Mouse (Mus musculus) left cerebral cortex, postnatal 10 days (tissue): Measurements from ENCODE around the gene Blcap. TPM values are rescaled to one million over a fixed set of nuclear protein-coding genes. Genes with fewer than 3 reads are reported as not detected.
A peak's percentile ranks its signal among the peaks of the same experiment; 100 is the strongest.

Source experiments
- DNase-seq, 2 experiments: peaks; one replicate each; pipeline ENCODE4 v3.0.0; 2021 to 2022; ENCODE audit warnings: low spot score in 2 of 2, mixed read lengths in 1 of 2; ENCODE audit errors: extremely low spot score in 1 of 2
- intact Hi-C: fragments of 180-260 bp; cut with DNase I; formaldehyde crosslinking; loops from one replicate; pipeline ENCODE4 v1.15.1; 2025
- microRNA-seq: library from miRNA; unstranded; fragments of <30 nt; microRNA quantifications from one replicate; pipeline ENCODE4 v1.2.0, GENCODE M21; 2022
- total RNA-seq, 2 experiments: library from RNA; stranded (reverse); gene quantifications; 2 replicates each; pipeline ENCODE4 v1.2.3; 2021

Blcap gene
- total RNA-seq, 2 experiments from 2014 or later = 136 TPM

DNA sequence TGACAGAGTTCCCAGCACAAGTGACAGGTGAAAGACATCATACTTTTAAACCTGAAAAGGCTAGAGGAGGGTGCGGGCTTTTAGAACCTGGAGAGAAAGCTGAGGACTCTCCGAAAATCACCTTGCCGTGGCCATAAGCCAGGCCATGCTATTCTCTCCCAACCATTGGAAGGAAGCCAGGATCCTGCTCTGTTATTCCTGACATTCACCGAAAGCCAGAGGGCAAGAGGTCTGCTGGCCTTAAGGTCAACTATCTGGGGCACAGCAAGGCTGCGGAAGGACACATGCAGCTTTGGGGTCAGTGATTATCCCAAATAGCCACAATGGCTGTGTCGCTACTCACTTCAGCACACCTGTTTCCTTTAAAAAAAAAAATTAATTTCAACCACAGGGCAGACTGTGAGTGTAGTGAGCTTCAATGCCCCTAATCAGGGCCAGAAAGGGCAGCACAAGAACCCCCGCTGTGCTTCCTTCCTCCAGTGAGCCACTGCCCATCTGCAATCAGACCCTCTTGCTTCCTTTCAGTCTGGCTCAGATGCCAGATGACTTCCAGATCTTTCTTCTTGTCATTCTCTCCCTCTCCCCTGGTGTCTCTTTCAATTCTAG lies 34.5 kb downstream of the Blcap start:
- intact Hi-C loops = no loop called here
- no peak for DNase-seq

DNA sequence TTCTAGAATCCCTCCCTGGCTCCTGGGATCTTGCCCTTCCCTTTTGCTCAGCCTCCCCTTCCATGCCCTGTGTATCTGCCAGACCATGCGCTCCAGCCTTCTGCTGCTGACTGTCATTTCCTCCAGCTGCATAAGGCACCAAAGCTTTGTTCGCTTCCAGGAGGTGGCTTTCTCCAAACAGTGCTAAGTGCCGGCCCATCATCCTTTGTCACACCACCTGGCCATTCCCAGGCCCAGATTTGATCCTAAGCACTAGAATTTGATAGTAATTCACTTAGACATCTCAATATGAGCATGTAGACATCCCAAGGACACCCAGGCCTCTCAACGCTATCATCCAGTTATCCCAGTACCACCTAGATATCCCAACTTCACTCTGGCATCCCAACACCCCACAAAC lies 36.9 kb downstream of the Blcap start:
- intact Hi-C loops = no loop called here
- DNase-seq = no peak

DNA sequence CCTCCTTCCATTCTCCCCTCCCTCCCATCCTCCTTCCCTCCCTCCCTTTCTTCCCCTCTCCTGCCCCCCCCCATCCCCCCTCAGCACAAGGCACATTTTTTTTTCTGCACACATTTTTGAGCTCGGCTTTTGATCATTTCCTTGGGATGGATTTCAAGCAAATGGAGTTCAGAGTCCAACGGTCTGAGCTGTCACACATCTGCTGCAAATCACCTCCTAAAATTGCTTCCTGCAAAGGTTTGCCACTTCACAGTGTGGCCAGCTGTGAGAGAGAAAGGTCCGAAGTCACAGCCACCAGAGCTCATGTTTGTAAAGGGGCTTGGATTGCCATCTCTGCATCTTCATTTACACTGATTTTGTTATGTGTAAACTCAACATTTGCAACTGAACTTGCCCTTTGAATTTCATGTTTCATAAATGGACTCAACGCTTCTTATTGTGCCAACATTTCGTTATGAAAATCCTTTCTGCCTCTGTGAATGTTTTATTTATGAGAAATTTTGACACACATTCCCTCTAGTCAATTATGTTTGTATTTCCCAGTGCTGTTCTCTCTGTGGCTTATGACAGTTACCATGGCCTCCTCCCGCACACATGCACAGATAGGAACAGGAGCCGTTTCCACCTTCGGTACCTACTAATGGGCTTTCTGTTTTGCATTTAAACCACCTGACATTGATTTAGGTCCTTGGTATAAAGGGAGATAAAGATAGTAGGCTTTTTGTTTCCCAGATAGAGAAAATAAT lies 39.2 kb downstream of the Blcap start:
- no peak for DNase-seq
- intact Hi-C loops = no loop called here

DNA sequence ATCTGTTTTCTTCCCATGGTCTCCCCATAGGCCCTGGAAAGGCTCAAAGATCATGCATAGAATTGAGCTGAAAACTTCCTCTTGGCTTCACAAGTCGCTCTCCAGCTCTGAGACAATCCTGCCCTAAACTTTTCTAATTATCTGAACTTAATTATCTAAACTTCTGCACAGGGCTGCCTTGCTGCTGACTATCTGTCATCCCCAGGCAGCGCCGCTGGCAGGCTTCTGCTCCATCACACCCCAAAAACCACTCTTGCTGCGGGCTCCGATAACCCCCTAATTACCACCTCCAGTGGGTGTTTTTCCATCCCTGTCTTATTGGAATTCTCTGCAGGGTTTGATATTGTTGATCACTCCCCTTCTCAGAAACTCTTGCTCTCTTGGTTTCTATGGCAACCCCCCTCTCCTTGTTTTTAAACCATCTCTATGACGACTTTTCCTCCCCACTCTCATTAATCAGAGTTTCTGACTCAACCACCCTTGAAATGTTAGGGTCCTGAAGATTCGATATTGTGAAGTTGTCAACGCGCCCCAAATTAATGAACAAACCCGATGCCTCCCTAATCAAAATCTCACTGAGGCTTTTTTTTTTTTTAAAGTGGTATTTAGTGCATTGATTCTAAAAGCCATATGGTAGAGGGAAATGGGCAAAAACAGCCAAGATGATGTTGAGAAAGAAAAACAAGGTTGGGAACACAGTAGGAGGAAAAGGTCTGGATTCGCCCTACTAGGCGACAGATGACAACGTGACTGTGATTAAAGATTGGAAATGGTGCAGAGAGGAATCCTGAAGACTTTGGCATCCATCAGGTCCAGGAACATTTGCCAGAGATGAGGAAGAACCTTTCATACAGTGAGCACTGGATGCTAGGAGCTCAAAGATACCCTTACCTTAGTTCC lies 40.8 kb downstream of the Blcap start:
- peak in 1 of 2 experiments; percentile 35 for DNase-seq
- intact Hi-C loops = no loop called here

DNA sequence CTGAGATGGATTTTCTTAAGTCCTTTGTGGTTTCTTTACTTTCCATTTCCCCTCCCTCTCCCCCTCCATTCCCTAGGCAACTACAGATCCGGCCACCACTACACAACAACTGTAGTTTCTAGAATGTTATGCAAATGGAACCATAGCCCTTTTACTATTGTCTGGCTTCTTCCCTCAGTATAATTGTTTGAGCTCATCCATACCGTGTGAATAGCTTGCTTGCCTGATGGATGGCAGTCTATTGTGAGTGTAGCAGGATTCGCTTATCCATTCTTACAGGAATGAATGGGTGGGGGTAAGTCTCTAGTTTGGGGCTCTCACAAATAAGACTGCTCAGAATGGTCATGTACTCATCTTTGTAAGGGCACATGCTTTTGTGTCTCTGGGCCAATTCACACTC lies 48.5 kb downstream of the Blcap start:
- intact Hi-C loops = no loop called here
- no peak for DNase-seq

GRCm38 (mm10) chr2:157520496-157520895 lies 50.6 kb downstream of the Blcap start:
- intact Hi-C loops = no loop called here
- peak in 1 of 2 experiments; percentile 77 for DNase-seq

DNA sequence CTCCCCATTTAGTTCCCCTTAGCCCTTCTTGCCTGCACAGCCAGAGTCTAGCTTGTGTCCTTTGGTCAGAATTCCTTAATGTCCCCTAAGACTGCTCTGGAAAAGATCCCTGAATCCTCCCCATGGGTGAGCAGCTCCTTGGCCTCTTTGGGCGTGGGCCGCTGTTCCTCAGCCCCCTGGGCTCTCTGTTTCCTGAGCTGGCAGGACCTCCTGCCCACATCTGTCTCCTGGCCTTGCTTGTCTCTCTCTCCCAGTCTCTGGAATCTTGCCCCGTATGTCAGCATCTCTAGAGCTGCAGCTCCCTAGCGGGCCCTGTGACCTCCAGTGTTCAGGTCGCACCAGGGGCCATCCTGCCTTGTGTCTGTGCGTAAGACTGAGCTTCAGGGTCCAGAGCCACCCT lies 51.6 kb downstream of the Blcap start:
- intact Hi-C loops = no loop called here
- DNase-seq = no peak

GRCm38 (mm10) chr2:157518451-157518850 lies 52.6 kb downstream of the Blcap start:
- no peak for DNase-seq
- intact Hi-C loops = no loop called here

- intact Hi-C loops = no loop called here
- no peak for DNase-seq
These were observed 53.5 kb downstream of the Blcap start for GRCm38 (mm10) chr2:157517526-157517925.

DNA sequence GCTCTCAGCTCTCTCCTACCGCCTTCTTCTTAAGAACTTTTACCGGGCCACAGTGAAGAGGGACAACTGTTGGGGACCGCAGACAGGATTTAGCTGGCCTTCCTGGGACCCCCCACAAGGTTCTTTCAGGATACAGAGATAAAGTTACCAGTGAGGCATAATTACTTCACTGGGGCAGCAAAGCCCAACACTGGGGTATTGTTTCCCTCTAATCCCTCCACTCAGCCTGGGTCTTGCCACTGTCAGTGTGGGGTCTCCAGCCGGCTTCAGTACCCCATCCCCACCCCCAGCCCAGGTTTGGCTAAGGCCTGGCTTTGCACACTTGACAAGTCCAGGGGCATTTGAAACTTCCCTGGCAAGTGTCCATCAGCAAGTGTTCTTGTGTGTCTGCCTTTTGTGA lies 56.7 kb downstream of the Blcap start:
- intact Hi-C loops = no loop called here
- DNase-seq = no peak

DNA sequence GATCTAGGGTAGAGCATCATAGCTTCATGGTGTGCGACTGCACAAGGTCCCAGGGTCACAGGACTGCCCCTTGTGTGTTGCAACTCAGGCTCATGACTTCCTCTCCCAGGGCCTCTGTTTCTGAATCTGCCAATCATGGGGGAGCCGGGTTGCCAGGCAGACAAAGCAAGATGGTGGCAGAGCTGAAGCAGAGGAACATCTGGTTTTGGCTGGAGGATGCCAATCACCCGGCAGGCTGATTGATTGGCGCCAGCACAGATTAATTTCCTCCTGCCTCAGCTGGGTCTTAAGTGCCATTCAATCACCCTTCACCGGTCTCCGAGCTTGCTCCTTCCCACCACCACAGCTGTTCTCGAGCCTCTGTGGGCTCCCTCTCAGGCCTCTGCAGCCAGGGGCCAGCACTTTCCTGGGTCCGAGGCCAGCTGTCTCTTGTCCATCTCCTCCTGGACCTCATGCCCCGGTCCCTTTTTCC lies 57.3 kb downstream of the Blcap start:
- DNase-seq = no peak
- intact Hi-C loops = no loop called here

DNA sequence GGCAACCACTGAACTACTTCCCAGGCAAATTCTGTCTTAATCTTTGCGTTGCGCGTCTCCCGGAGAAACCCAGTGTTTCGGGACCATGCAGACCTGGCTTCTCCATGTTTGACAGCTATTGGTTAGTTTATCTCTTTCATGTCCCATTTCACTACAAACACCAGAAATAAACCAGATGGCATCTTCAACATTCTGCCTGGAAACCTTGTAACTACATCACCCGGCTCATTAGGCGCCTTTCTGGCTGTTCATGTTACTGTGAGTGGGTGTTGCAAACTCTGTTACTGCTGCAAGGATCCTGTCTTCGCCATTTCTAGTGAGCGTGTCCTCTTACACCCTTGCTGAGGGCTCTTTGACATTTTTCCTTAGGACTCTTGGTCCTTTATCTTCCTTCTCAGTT lies 58.2 kb downstream of the Blcap start:
- intact Hi-C loops = no loop called here
- no peak for DNase-seq

DNA sequence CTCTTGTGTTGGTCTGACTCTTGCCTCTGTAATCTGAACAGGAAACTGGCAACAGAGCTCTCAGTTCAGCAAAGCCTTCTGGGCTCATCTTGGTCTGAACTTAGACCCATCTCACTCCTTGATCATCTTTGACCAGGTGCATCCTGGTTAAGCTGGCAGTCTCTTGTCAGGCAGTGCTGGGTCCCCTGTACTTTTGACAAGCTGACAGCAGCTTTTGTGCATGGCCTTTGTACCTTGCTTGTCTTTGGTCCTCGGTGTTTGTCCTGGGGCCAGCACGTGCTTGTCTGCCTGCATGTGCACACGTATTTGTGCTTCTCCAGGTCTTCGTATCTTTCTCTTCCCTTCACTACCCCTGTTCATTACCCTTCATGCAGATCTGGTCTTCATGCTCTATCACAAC lies 61.0 kb downstream of the Blcap start:
- intact Hi-C loops = no loop called here
- DNase-seq = no peak

DNA sequence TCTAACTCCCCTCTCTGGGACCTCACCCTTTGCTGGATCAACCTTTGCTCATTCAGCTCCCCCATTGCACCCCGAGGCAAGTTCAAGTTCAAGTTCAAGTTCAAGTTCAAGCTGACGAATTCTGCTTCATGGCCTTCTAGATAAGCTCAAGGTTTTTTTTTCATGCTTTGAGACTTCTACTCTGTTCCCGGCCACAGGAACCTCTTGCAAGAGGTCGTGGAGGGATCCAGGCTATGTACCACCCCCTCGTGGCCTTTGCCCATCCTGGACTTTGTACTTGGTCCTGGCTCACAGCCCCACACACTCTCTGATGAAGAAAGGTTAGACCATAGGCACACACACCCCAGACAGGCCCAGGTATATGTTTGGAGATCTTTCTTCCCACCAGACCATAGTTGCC lies 61.9 kb downstream of the Blcap start:
- no peak for DNase-seq
- intact Hi-C loops = no loop called here

GRCm38 (mm10) chr2:157506779-157507178 lies 64.3 kb downstream of the Blcap start:
- intact Hi-C loops = no loop called here
- DNase-seq = peak; percentile 70 to 80

Small RNAs within 50 kb of the gene (microRNA-seq; reads per million reads assigned to microRNA genes)
- gene Gm23134 = 2.9 reads per million, percentile 2 among the genes with 10 or more reads in this experiment

Other genes with a start within 250 kb of the Blcap start
- not detected for gene Ghrh, start 223.8 kb downstream of the Blcap start, total RNA-seq
- 10 to 100 TPM; 85.0 to 88.8 TPM for gene Manbal, start 203.7 kb downstream of the Blcap start, total RNA-seq
- 10 to 100 TPM; 83.6 to 84.2 TPM for gene Src, start 152.8 kb downstream of the Blcap start, total RNA-seq
- gene Nnat, start 11.2 kb downstream of the Blcap start, total RNA-seq = 100 to 1,000 TPM; 562 to 692 TPM
- 10 to 100 TPM; 25.2 to 26.6 TPM for gene Ctnnbl1, start 166.1 kb upstream of the Blcap start, total RNA-seq